In genomic region chr14:57057204-57057562, GRCm38 (mm10) we compare ENCODE assay signal across 10 mouse cellular contexts. TPM values are rescaled to one million over a fixed set of nuclear protein-coding genes. Genes with fewer than 3 reads are reported as not detected.
DNase-seq lines count a peak whose midpoint lies in the region; ATAC-seq and TF ChIP-seq lines count a peak whose summit lies in the region.
"Had no signal": no experiment of that assay in that cellular context is flagged by ENCODE, and none has a peak within 500 bp of the region (broad histone marks: within the 10 kb centered on the region; RNA-seq: fewer than 3 reads in every experiment).

No protein-coding gene starts in this region.

- no peaks in the 10 kb centered on the region for H3K9me3 ChIP-seq in ES-Bruce4 (replicated peaks; ENCODE audit: control insufficient read depth, insufficient read depth, low read length, poor library complexity, severe bottlenecking)
- no peaks in the 10 kb centered on the region for H3K9me3 ChIP-seq in hindbrain, embryonic 11.5 days (ENCODE audit: control insufficient read depth, low read length)
- no peaks in the 10 kb centered on the region for H3K9me3 ChIP-seq in midbrain, embryonic 11.5 days (ENCODE audit: control insufficient read depth, low read length)

- no peak for TF ChIP-seq EP300 in heart, adult 2 months (IDR thresholded peaks at IDR 0.05; ENCODE audit: insufficient read depth, low read depth, low read length)
- no peak for TF ChIP-seq EP300 in ES-Bruce4 (IDR thresholded peaks at IDR 0.05; ENCODE audit: insufficient read depth, low read depth, low read length)

- H3K4me2 ChIP-seq in hindbrain, embryonic 11.5 days (replicated peaks; ENCODE audit: low read depth, low read length), result peak overlapping the region; percentile 88
- peak overlapping the region; percentile 83 for H3K4me2 ChIP-seq in midbrain, embryonic 11.5 days

- DNase-seq in heart, adult 2 months, result no peak
- DNase-seq in heart, adult 8-10 months (ENCODE audit: low spot score), result no peak
- DNase-seq in hindbrain, embryonic 11.5 days (ENCODE audit: low spot score), result no peak
- DNase-seq in midbrain, embryonic 11.5 days (ENCODE audit: low spot score, missing footprints), result peak; percentile 92
- no peak for DNase-seq in embryo, embryonic 9.5 days (ENCODE audit: extremely low spot score)
- DNase-seq in urinary bladder, postnatal 4 days (ENCODE audit: low spot score in 2 of 2), result no peak
- DNase-seq in c-Kit-positive CD71-positive TER-119-positive erythroid progenitor cells, embryonic 14.5 days (ENCODE audit: low spot score), result no peak
- DNase-seq: adrenal gland, postnatal 36 days had no signal

- H3K4me1 ChIP-seq in heart, adult 2 months (ENCODE audit: control insufficient read depth, insufficient read depth, low read length), result no peaks in the 10 kb centered on the region
- H3K4me1 ChIP-seq in ES-Bruce4 (ENCODE audit: control insufficient read depth, insufficient read depth, low read length), result no peaks in the 10 kb centered on the region
- 0 out of 2 replicates have a peak, but pooled peaks cover 2% of the 10 kb centered on the region for H3K4me1 ChIP-seq in hindbrain, embryonic 11.5 days (replicated peaks; ENCODE audit: control insufficient read depth, insufficient read depth, low read length)
- H3K4me1 ChIP-seq in midbrain, embryonic 11.5 days (ENCODE audit: control insufficient read depth, insufficient read depth, low read length), result 0 out of 2 replicates have a peak, but pooled peaks cover 3% of the 10 kb centered on the region

- 4% methylated on average over 19 of the region's 19 CpGs for WGBS in heart, adult 2 months
- WGBS in hindbrain, embryonic 11.5 days, result 2% methylated on average over 19 of the region's 19 CpGs
- WGBS in midbrain, embryonic 11.5 days, result 2% methylated on average over 19 of the region's 19 CpGs

- H3K9ac ChIP-seq in heart, adult 2 months (ENCODE audit: low read depth, low read length), result peak overlapping the region; percentile 57
- peak overlapping the region; percentile 42; the same call in 1 of the 2 replicates for H3K9ac ChIP-seq in ES-Bruce4 (ENCODE audit: low read depth, poor library complexity, severe bottlenecking)
- no peak overlapping the region for H3K9ac ChIP-seq in hindbrain, embryonic 11.5 days (ENCODE audit: low read depth, low read length)
- peak overlapping the region; percentile 20; the same call in 1 of the 2 replicates for H3K9ac ChIP-seq in midbrain, embryonic 11.5 days (ENCODE audit: low read length)

- ATAC-seq in hindbrain, embryonic 11.5 days (ENCODE audit: low FRiP score), result 0 out of 2 replicates have a peak, but pooled peaks have one; percentile 22
- ATAC-seq in midbrain, embryonic 11.5 days (ENCODE audit: low FRiP score), result 0 out of 2 replicates have a peak, but pooled peaks have one; percentile 9

- H3K4me3 ChIP-seq in heart, adult 2 months, result peak overlapping the region; percentile 51
- H3K4me3 ChIP-seq in ES-Bruce4 (ENCODE audit: low read depth, low read length), result peak overlapping the region; percentile 45
- peak overlapping the region; percentile 53 for H3K4me3 ChIP-seq in hindbrain, embryonic 11.5 days (ENCODE audit: low read depth, low read length)
- H3K4me3 ChIP-seq in midbrain, embryonic 11.5 days (ENCODE audit: low read depth, low read length), result peak overlapping the region; percentile 47

- TF ChIP-seq CTCF in heart, adult 2 months (IDR thresholded peaks at IDR 0.05), result no peak
- TF ChIP-seq CTCF in ES-Bruce4 (IDR thresholded peaks at IDR 0.05; ENCODE audit: low read depth, low read length), result no peak

- no peaks in the 10 kb centered on the region for H3K36me3 ChIP-seq in heart, adult 2 months (ENCODE audit: control insufficient read depth, insufficient read depth, low read length)
- H3K36me3 ChIP-seq in ES-Bruce4 (ENCODE audit: control insufficient read depth, insufficient read depth, low read length, poor library complexity, severe bottlenecking), result no peaks in the 10 kb centered on the region
- H3K36me3 ChIP-seq in hindbrain, embryonic 11.5 days (ENCODE audit: control insufficient read depth, insufficient read depth, low read length), result no peaks in the 10 kb centered on the region
- H3K36me3 ChIP-seq in midbrain, embryonic 11.5 days (ENCODE audit: control insufficient read depth, insufficient read depth, low read length), result no peaks in the 10 kb centered on the region

- H3K27ac ChIP-seq in heart, adult 2 months, result no peak overlapping the region; the same call in 1 of the 2 replicates
- no peak overlapping the region for H3K27ac ChIP-seq in ES-Bruce4 (ENCODE audit: insufficient read depth, low read length)
- no peak overlapping the region for H3K27ac ChIP-seq in hindbrain, embryonic 11.5 days (ENCODE audit: low read depth, low read length)
- no peak overlapping the region for H3K27ac ChIP-seq in midbrain, embryonic 11.5 days (ENCODE audit: low read depth, low read length)

- H3K27me3 ChIP-seq in heart, adult 2 months (ENCODE audit: control insufficient read depth, insufficient read depth, low read length), result 0 out of 2 replicates have a peak, but pooled peaks cover 1% of the 10 kb centered on the region
- H3K27me3 ChIP-seq in ES-Bruce4 (ENCODE audit: control insufficient read depth, insufficient read depth, low read length, poor library complexity, severe bottlenecking), result peaks cover 16% of the 10 kb centered on the region
- peaks cover 34% of the 10 kb centered on the region for H3K27me3 ChIP-seq in hindbrain, embryonic 11.5 days (ENCODE audit: control insufficient read depth, insufficient read depth, low read length)
- peaks cover 39% of the 10 kb centered on the region for H3K27me3 ChIP-seq in midbrain, embryonic 11.5 days (ENCODE audit: control insufficient read depth, insufficient read depth, low read length)

- intact Hi-C loops in heart, adult 2 months (cut with DNase I), result loop anchor here (1.0 kb wide), 1 partner anchor 93 kb away; no protein-coding TSS in a partner anchor

- H3K79me2 ChIP-seq in heart, adult 2 months (replicated peaks; ENCODE audit: control insufficient read depth, insufficient read depth, low read length), result no peaks in the 10 kb centered on the region

- TF ChIP-seq POLR2A in heart, adult 2 months (IDR thresholded peaks at IDR 0.05; ENCODE audit: insufficient read depth, low read depth, low read length), result no peak
- TF ChIP-seq POLR2A in ES-Bruce4 (IDR thresholded peaks at IDR 0.05; ENCODE audit: insufficient read depth, low read length), result no peak

RNA-seq across cellular contexts. Expression of gene Gja3, which starts 0.7 kb away (rescaled TPM):
- 10 to 100 TPM; 18.0 to 22.4 TPM for total RNA-seq in heart, adult 2 months (2021)
- polyA plus RNA-seq in heart, adult 2 months (2012; rRNA removed), result 25.0 and 27.6 TPM in 2 replicates
- total RNA-seq in heart, adult 8-10 months (2022), result 10 to 100 TPM; 14.4 to 18.5 (median 15.6) TPM
- 0.21 and 0.24 TPM in 2 replicates for polyA plus RNA-seq in ES-Bruce4 (2011; ENCODE audit: insufficient read depth, insufficient read length, low read depth, missing spikeins)
- not detected in 2 replicates for polyA plus RNA-seq in hindbrain, embryonic 11.5 days (2014; fragmentation: Nextera tagmentation; extraction: Ambion mirVana)
- polyA plus RNA-seq in midbrain, embryonic 11.5 days (2014; fragmentation: Nextera tagmentation; extraction: Ambion mirVana), result 0.44 TPM in 1 of 2 replicates, not detected in the other
- total RNA-seq: adrenal gland, postnatal 36 days had no signal
- polyA plus RNA-seq: urinary bladder, adult 2 months had no signal

RNA-seq across cellular contexts. Expression of gene Gjb2, which starts 47.3 kb away (rescaled TPM):
- total RNA-seq in heart, adult 2 months (2021), result not detected
- 0.18 and 0.20 TPM in 2 replicates for polyA plus RNA-seq in heart, adult 2 months (2012; rRNA removed)
- total RNA-seq in heart, adult 8-10 months (2022), result not detected
- polyA plus RNA-seq in ES-Bruce4 (2011; ENCODE audit: insufficient read depth, insufficient read length, low read depth, missing spikeins), result 4.5 and 5.4 TPM in 2 replicates
- 21.1 and 34.3 TPM in 2 replicates for polyA plus RNA-seq in hindbrain, embryonic 11.5 days (2014; fragmentation: Nextera tagmentation; extraction: Ambion mirVana)
- 6.7 and 7.5 TPM in 2 replicates for polyA plus RNA-seq in midbrain, embryonic 11.5 days (2014; fragmentation: Nextera tagmentation; extraction: Ambion mirVana)

RNA-seq across cellular contexts. Expression of gene Gm4491, which starts 58.5 kb away (rescaled TPM):
- total RNA-seq in heart, adult 2 months (2021), result not detected
- not detected in 2 replicates for polyA plus RNA-seq in heart, adult 2 months (2012; rRNA removed)
- total RNA-seq in heart, adult 8-10 months (2022), result not detected
- not detected in 2 replicates for polyA plus RNA-seq in ES-Bruce4 (2011; ENCODE audit: insufficient read depth, insufficient read length, low read depth, missing spikeins)
- polyA plus RNA-seq in hindbrain, embryonic 11.5 days (2014; fragmentation: Nextera tagmentation; extraction: Ambion mirVana), result not detected in 2 replicates
- not detected in 2 replicates for polyA plus RNA-seq in midbrain, embryonic 11.5 days (2014; fragmentation: Nextera tagmentation; extraction: Ambion mirVana)
- total RNA-seq: adrenal gland, postnatal 36 days had no signal

Comparison
In these comparisons a context has a peak if more than half of its experiments do, and no peak if none do; other contexts are left out.
1. RNA of gene Gja3, which starts 0.7 kb away (polyA plus RNA-seq): 25.0 to 27.6 TPM in heart, adult 2 months; 0.44 TPM in midbrain, embryonic 11.5 days, 0.21 to 0.24 TPM in ES-Bruce4 and not detected in hindbrain, embryonic 11.5 days; every median in the first group is over 10 times any median in the second.
2. Peak in every context shown above with its lines, with median percentiles within 50 percentile points of each other: H3K4me3 ChIP-seq.